In the genomic region with DNA sequence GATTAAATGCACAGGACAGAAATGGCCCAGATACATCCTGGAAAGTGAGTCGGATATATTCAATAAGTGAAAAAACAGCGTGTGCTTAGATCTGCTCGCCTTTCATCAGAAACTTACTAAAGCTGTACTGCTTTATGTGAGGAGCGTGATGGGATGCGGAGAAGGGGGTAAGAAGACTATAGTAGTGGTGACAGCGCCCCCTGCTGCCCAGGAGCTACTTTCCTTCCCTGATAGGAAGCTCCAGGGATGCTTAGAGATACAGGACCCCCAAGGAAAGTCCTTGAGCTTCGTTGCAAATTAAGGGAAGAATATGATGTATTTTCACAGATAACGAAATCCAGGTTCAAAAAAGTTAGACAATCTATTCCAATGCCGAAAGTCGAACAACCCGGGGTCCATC, we compare ENCODE assay signal across 10 mouse cellular contexts. TPM values are rescaled to one million over a fixed set of nuclear protein-coding genes. Genes with fewer than 3 reads are reported as not detected.
DNase-seq lines count a peak whose midpoint lies in the region; ATAC-seq and TF ChIP-seq lines count a peak whose summit lies in the region.
"Had no signal": no experiment of that assay in that cellular context is flagged by ENCODE, and none has a peak within 500 bp of the region (broad histone marks: within the 10 kb centered on the region; RNA-seq: fewer than 3 reads in every experiment).

No protein-coding gene starts in this region.

- no peak overlapping the region for H3K4me2 ChIP-seq in hindbrain, embryonic 16.5 days (ENCODE audit: low read length)
- H3K4me2 ChIP-seq: embryonic facial prominence, embryonic 13.5 days; limb, embryonic 12.5 days had no signal

- H3K4me3 ChIP-seq in hindbrain, embryonic 10.5 days, result no peak overlapping the region
- no peak overlapping the region for H3K4me3 ChIP-seq in hindbrain, embryonic 16.5 days (ENCODE audit: low read length)
- H3K4me3 ChIP-seq in bone marrow macrophage, adult 2 months (ENCODE audit: insufficient read depth, low read length), result no peak overlapping the region
- H3K4me3 ChIP-seq: embryonic facial prominence, embryonic 13.5 days; limb, embryonic 12.5 days had no signal

- peak; percentile 70 for DNase-seq in hindbrain, embryonic 10.5 days (ENCODE audit: low spot score)
- DNase-seq in ES-CJ7 (ENCODE audit: low read depth, low spot score), result peak; percentile 76
- DNase-seq in left cerebral cortex, adult 11 months (ENCODE audit: low spot score), result peak; percentile 37
- peak; percentile 25 for DNase-seq in ovary, postnatal 36 days (ENCODE audit: low spot score)
- no peak for DNase-seq in heart, adult 8-10 months (ENCODE audit: low spot score)

- H3K36me3 ChIP-seq in hindbrain, embryonic 10.5 days, result no peaks in the 10 kb centered on the region
- H3K36me3 ChIP-seq in hindbrain, embryonic 16.5 days (ENCODE audit: control insufficient read depth, insufficient read depth, low read length), result no peaks in the 10 kb centered on the region
- H3K36me3 ChIP-seq: embryonic facial prominence, embryonic 13.5 days; limb, embryonic 12.5 days had no signal

- 34% methylated on average over 11 of the region's 11 CpGs for WGBS in hindbrain, embryonic 10.5 days
- 26% methylated on average over 11 of the region's 11 CpGs for WGBS in hindbrain, embryonic 16.5 days

- ATAC-seq in hindbrain, embryonic 16.5 days, result no peak
- peak; percentile 86; the same call in 1 of the 2 replicates for ATAC-seq in frontal cortex, adult (ENCODE audit: low TSS enrichment)

- no peak overlapping the region for H3K9ac ChIP-seq in hindbrain, embryonic 16.5 days (ENCODE audit: low read depth, low read length)
- H3K9ac ChIP-seq: embryonic facial prominence, embryonic 13.5 days; limb, embryonic 12.5 days had no signal

- H3K9me3 ChIP-seq in hindbrain, embryonic 10.5 days, result peaks cover 4% of the 10 kb centered on the region; the same call in 1 of the 2 replicates
- H3K9me3 ChIP-seq in hindbrain, embryonic 16.5 days (ENCODE audit: control insufficient read depth, low read length), result no peaks in the 10 kb centered on the region
- H3K9me3 ChIP-seq: embryonic facial prominence, embryonic 13.5 days had no signal

- no peak for TF ChIP-seq POLR2A in bone marrow macrophage, adult 2 months (IDR thresholded peaks at IDR 0.05; ENCODE audit: borderline replicate concordance, low read depth, low read length)

- TF ChIP-seq CTCF in bone marrow macrophage, adult 2 months (IDR thresholded peaks at IDR 0.05; ENCODE audit: low read depth, low read length), result peak; percentile 33; the same call in 1 of the 2 replicates

- H3K4me1 ChIP-seq in hindbrain, embryonic 10.5 days (replicated peaks), result no peaks in the 10 kb centered on the region; the same call in 1 of the 2 replicates
- H3K4me1 ChIP-seq in hindbrain, embryonic 16.5 days (ENCODE audit: control insufficient read depth, insufficient read depth, low read depth, low read length), result no peaks in the 10 kb centered on the region
- H3K4me1 ChIP-seq in bone marrow macrophage, adult 2 months (ENCODE audit: control insufficient read depth, insufficient read depth, low read length), result no peaks in the 10 kb centered on the region
- H3K4me1 ChIP-seq: limb, embryonic 12.5 days had no signal

- H3K27me3 ChIP-seq in hindbrain, embryonic 10.5 days (ENCODE audit: insufficient read depth, poor library complexity, severe bottlenecking), result no peaks in the 10 kb centered on the region
- H3K27me3 ChIP-seq in hindbrain, embryonic 16.5 days (replicated peaks; ENCODE audit: control insufficient read depth, insufficient read depth, low read length), result no peaks in the 10 kb centered on the region
- H3K27me3 ChIP-seq: embryonic facial prominence, embryonic 13.5 days; limb, embryonic 12.5 days had no signal

- H3K27ac ChIP-seq in hindbrain, embryonic 10.5 days, result no peak overlapping the region
- no peak overlapping the region for H3K27ac ChIP-seq in hindbrain, embryonic 16.5 days (ENCODE audit: low read depth, low read length)
- H3K27ac ChIP-seq in bone marrow macrophage, adult 2 months (ENCODE audit: insufficient read depth, low read depth, low read length), result no peak overlapping the region
- H3K27ac ChIP-seq: embryonic facial prominence, embryonic 13.5 days had no signal

RNA-seq across cellular contexts. Expression of gene Dmrtb1, which starts 17.1 kb away (rescaled TPM):
- 8.2 and 23.2 TPM in 2 replicates for polyA plus RNA-seq in hindbrain, embryonic 10.5 days (2016; fragmentation: Nextera tagmentation; extraction: Ambion mirVana)
- polyA plus RNA-seq in hindbrain, embryonic 16.5 days (2015; fragmentation: Nextera tagmentation; extraction: Ambion mirVana), result 10.9 and 15.8 TPM in 2 replicates
- not detected in 2 replicates for polyA plus RNA-seq in bone marrow macrophage, adult 2 months (2012; ENCODE audit: insufficient read depth, insufficient read length, missing spikeins)
- total RNA-seq in heart, adult 8-10 months (2022), result not detected
